Mouse (Mus musculus): Measurements from ENCODE around the gene Park7. TPM values are rescaled to one million over a fixed set of nuclear protein-coding genes. Genes with fewer than 3 reads are reported as not detected.

The Park7 gene
- polyA plus RNA-seq (2012; rRNA removed) = 362 and 384 TPM in 2 replicates

DNA sequence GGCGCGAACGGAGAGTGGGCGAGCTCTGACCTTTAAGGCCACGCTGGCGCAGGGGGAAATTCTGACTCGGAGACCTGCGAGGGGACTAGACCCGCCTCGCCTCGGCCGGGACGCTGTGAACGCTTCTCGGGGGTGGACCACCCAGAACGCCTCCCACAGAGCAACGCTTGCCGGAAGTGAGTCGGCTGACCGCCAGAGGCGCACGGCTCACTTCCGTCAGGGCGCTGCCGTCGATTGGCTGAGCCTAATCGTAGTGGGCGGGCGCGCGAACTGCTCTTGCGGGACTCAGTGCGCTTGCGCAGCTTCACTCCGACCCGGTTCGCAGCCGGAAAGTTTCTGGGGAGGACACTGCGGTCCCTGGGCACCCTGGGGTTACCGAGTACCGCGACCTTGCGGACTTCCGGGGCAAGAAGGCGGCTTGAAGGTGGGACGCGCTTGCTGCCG is at the start of gene Park7, which contains the start of gene Tnfrsf9:
Park7 (minus strand) TSS at position 148 of the 444 bp plus-strand sequence.
Tnfrsf9 (plus strand) TSS at position 273 of the 444 bp plus-strand sequence.
- TF ChIP-seq POLR2A (IDR thresholded peaks at IDR 0.05; ENCODE audit: borderline replicate concordance, insufficient read depth, low read length) (peak; percentile 97; the same call in 1 of the 2 replicates), CTCF (IDR thresholded peaks at IDR 0.05; ENCODE audit: borderline replicate concordance, insufficient read depth, low read depth, low read length) (peak; percentile 54; the same call in 1 of the 2 replicates)
- Histone ChIP-seq H3K27ac (ENCODE audit: insufficient read depth, low read length) (peak within 1 kb of the TSS; percentile 80), H3K4me1 (ENCODE audit: control insufficient read depth, insufficient read depth, low read length) (peaks cover 2% of the 10 kb centered on the region; the same call in 1 of the 2 replicates), H3K4me3 (replicated peaks; ENCODE audit: insufficient read depth, low read depth, low read length) (peak within 1 kb of the TSS; percentile 78), H3K27me3 (ENCODE audit: control insufficient read depth, insufficient read depth, low read length) (no peaks in the 10 kb centered on the region)
- under 1% methylated on average over 48 of the region's 48 CpGs for WGBS
- peak; percentile 97 to 98 for DNase-seq

DNA sequence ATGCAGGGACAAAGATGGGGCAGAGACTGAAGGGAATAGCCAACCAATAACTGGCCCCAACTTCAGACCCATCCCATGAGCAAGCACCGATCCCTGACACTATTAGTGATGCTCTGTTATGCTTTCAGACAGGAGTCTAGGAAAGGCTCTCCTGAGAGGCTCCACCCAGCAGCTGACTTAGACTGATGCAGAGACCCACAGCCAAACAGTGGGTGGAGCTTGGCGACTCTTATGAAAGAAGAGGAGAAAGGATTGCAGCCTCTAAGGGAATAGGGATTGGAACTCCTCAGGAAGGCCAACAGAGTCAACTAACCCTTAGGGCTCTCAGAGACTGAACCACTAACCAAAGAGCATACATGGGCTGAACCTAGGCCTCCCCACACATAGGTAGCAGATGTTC is 49.5 kb upstream of the Park7 start:
- H3K4me3 ChIP-seq (replicated peaks; ENCODE audit: insufficient read depth, low read depth, low read length) = no peak overlapping the region
- TF ChIP-seq POLR2A (IDR thresholded peaks at IDR 0.05; ENCODE audit: borderline replicate concordance, insufficient read depth, low read length) (no peak), CTCF (IDR thresholded peaks at IDR 0.05; ENCODE audit: borderline replicate concordance, insufficient read depth, low read depth, low read length) (no peak)
- H3K27me3 ChIP-seq (ENCODE audit: control insufficient read depth, insufficient read depth, low read length) = no peaks in the 10 kb centered on the region
- WGBS = 55% methylated on average over 2 of the region's 2 CpGs
- H3K4me1 ChIP-seq (ENCODE audit: control insufficient read depth, insufficient read depth, low read length) = no peaks in the 10 kb centered on the region
- no peak for DNase-seq
- H3K27ac ChIP-seq (ENCODE audit: insufficient read depth, low read length) = no peak overlapping the region

GRCm38 (mm10) chr4:150962231-150962630 is 48.0 kb upstream of the Park7 start:
- WGBS = 32% methylated on average over 6 of the region's 6 CpGs
- Histone ChIP-seq H3K27ac (ENCODE audit: insufficient read depth, low read length) (no peak overlapping the region), H3K4me3 (replicated peaks; ENCODE audit: insufficient read depth, low read depth, low read length) (no peak overlapping the region), H3K4me1 (ENCODE audit: control insufficient read depth, insufficient read depth, low read length) (no peaks in the 10 kb centered on the region), H3K27me3 (ENCODE audit: control insufficient read depth, insufficient read depth, low read length) (no peaks in the 10 kb centered on the region)
- no peak for DNase-seq
- TF ChIP-seq CTCF (IDR thresholded peaks at IDR 0.05; ENCODE audit: borderline replicate concordance, insufficient read depth, low read depth, low read length) (no peak), POLR2A (IDR thresholded peaks at IDR 0.05; ENCODE audit: borderline replicate concordance, insufficient read depth, low read length) (no peak)

DNA sequence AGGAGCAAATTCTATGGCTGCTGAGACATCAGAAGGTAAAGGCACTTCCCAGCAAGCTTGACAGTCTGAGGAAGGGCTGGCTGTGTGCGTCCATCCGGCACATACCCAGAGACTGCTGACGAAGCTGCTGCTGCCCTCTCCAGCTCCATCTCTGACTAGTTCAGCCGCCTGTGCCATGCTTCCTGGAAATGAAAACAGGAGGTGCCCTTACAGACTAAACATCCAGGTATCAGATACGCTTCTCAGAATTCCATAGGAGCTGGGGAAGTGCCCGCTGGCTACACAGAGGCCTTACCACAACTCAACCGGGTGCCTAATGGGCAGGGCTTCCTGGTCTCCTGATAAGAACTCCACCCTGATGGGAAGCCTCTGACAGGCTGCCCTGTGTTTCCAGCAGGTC is 44.3 kb upstream of the Park7 start:
- TF ChIP-seq POLR2A (IDR thresholded peaks at IDR 0.05; ENCODE audit: borderline replicate concordance, insufficient read depth, low read length) (no peak), CTCF (IDR thresholded peaks at IDR 0.05; ENCODE audit: borderline replicate concordance, insufficient read depth, low read depth, low read length) (no peak)
- no peak overlapping the region for H3K27ac ChIP-seq (ENCODE audit: insufficient read depth, low read length)

GRCm38 (mm10) chr4:150957106-150957458 is 42.8 kb upstream of the Park7 start:
- Histone ChIP-seq H3K27me3 (ENCODE audit: control insufficient read depth, insufficient read depth, low read length) (no peaks in the 10 kb centered on the region), H3K27ac (ENCODE audit: insufficient read depth, low read length) (no peak overlapping the region), H3K4me1 (ENCODE audit: control insufficient read depth, insufficient read depth, low read length) (peaks cover 10% of the 10 kb centered on the region), H3K4me3 (replicated peaks; ENCODE audit: insufficient read depth, low read depth, low read length) (no peak overlapping the region)
- 26% methylated on average over 1 of the region's 1 CpGs for WGBS
- DNase-seq = no peak
- TF ChIP-seq POLR2A (IDR thresholded peaks at IDR 0.05; ENCODE audit: borderline replicate concordance, insufficient read depth, low read length) = no peak

More for the DNA sequence above, 44.3 kb upstream of the Park7 start:
- Histone ChIP-seq H3K4me3 (replicated peaks; ENCODE audit: insufficient read depth, low read depth, low read length) (no peak overlapping the region), H3K4me1 (ENCODE audit: control insufficient read depth, insufficient read depth, low read length) (peaks cover 10% of the 10 kb centered on the region), H3K27me3 (ENCODE audit: control insufficient read depth, insufficient read depth, low read length) (no peaks in the 10 kb centered on the region)
- DNase-seq = no peak
- 79% methylated on average over 7 of the region's 7 CpGs for WGBS

- Histone ChIP-seq H3K4me1 (ENCODE audit: control insufficient read depth, insufficient read depth, low read length) (peaks cover 10% of the 10 kb centered on the region), H3K27me3 (ENCODE audit: control insufficient read depth, insufficient read depth, low read length) (no peaks in the 10 kb centered on the region), H3K4me3 (replicated peaks; ENCODE audit: insufficient read depth, low read depth, low read length) (no peak overlapping the region), H3K27ac (ENCODE audit: insufficient read depth, low read length) (no peak overlapping the region)
- 35% methylated on average over 13 of the region's 13 CpGs for WGBS
- DNase-seq = no peak
- TF ChIP-seq CTCF (IDR thresholded peaks at IDR 0.05; ENCODE audit: borderline replicate concordance, insufficient read depth, low read depth, low read length) = no peak
- no peak for TF ChIP-seq POLR2A (IDR thresholded peaks at IDR 0.05; ENCODE audit: borderline replicate concordance, insufficient read depth, low read length)
Measured at GRCm38 (mm10) chr4:150956369-150957105, 42.3 kb upstream of the Park7 start.

DNA sequence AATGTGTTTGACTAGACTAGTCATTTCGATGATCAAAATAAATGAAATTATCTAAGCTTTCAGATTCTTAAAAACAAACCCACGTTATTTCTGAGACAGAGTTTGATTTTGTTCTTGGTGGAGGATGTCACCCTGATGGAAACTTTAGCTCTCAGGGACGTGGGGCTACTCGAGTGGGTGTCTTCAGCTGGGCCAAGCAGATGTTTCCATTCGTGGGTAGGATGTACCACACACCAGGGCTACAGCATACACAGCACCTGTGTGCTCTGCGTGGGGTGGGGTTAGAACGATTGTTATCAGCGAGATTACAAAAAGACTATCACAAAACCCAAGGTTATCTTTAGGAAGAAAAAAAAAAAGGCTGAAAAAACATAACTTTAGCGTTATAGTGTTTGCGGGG is 36.7 kb upstream of the Park7 start:
- 86% methylated on average over 10 of the region's 10 CpGs for WGBS
- TF ChIP-seq CTCF (IDR thresholded peaks at IDR 0.05; ENCODE audit: borderline replicate concordance, insufficient read depth, low read depth, low read length) (no peak), POLR2A (IDR thresholded peaks at IDR 0.05; ENCODE audit: borderline replicate concordance, insufficient read depth, low read length) (no peak)
- DNase-seq = no peak
- Histone ChIP-seq H3K27me3 (ENCODE audit: control insufficient read depth, insufficient read depth, low read length) (no peaks in the 10 kb centered on the region), H3K27ac (ENCODE audit: insufficient read depth, low read length) (no peak overlapping the region), H3K4me3 (replicated peaks; ENCODE audit: insufficient read depth, low read depth, low read length) (no peak overlapping the region), H3K4me1 (ENCODE audit: control insufficient read depth, insufficient read depth, low read length) (peaks cover 10% of the 10 kb centered on the region)

GRCm38 (mm10) chr4:150944707-150945106 is 30.5 kb upstream of the Park7 start:
- Histone ChIP-seq H3K27me3 (ENCODE audit: control insufficient read depth, insufficient read depth, low read length) (no peaks in the 10 kb centered on the region), H3K4me1 (ENCODE audit: control insufficient read depth, insufficient read depth, low read length) (no peaks in the 10 kb centered on the region), H3K4me3 (replicated peaks; ENCODE audit: insufficient read depth, low read depth, low read length) (no peak overlapping the region), H3K27ac (ENCODE audit: insufficient read depth, low read length) (no peak overlapping the region)
- no peak for DNase-seq
- 95% methylated on average over 7 of the region's 7 CpGs for WGBS
- no peak for TF ChIP-seq CTCF (IDR thresholded peaks at IDR 0.05; ENCODE audit: borderline replicate concordance, insufficient read depth, low read depth, low read length)
- TF ChIP-seq POLR2A (IDR thresholded peaks at IDR 0.05; ENCODE audit: borderline replicate concordance, insufficient read depth, low read length) = no peak
